Mouse (Mus musculus): ENCODE measurements around the gene Sdr9c7.

DNA sequence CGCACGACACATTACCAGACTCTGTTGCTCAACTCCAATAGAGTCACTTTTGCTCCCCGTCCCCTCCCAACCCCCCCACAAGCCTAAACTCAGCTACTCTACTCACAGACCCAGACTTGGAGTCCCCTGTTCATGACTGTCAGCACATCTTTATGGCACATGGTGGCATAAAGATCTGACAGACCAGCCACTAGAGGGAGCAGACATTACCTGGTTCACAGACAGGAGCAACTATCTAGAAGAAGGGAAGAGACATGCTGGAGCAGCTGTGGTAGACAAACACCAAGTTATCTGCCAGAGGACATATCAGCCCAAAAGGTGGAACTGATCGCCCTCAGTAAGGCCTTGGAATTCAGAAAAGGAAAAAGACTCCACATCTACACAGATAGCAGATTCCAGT lies 25.8 kb upstream of the Sdr9c7 start:
- no peak for TF ChIP-seq CTCF (IDR thresholded peaks at IDR 0.05; ENCODE audit: borderline replicate concordance, control insufficient read depth, extremely low read depth, insufficient read depth, low read length, poor library complexity)
- TF ChIP-seq POLR2A (IDR thresholded peaks at IDR 0.05; ENCODE audit: control insufficient read depth, extremely low read depth, insufficient read depth, low read length, poor library complexity) = no peak

All from thymus, adult 2 months (tissue).